Mouse (Mus musculus): ENCODE results near the gene Fam89b.

The Fam89b gene

DNA sequence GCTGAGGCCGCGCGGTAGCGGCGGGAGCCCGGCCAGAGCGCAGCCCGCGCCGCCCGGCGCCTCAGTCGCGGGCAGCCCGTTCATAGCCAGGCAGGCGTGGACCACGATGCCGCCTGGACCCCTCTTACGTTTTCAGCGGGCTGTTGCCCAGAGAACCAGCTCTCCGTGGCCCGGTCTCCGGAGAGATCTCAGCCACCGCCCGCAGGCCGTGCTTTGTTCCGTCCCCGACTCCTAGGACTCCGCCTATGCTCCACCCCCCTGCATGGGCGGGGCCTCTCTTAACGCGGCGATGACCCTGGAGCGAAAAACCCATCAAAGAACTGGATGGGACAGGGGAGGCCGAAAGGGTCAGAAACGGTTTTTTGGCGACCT, at the start of gene Fam89b:
TSS of gene Fam89b (minus strand) at position 210 of the 372 bp plus-strand sequence.
- DNase-seq (ENCODE audit: extremely low spot score): peak; percentile 89

DNA sequence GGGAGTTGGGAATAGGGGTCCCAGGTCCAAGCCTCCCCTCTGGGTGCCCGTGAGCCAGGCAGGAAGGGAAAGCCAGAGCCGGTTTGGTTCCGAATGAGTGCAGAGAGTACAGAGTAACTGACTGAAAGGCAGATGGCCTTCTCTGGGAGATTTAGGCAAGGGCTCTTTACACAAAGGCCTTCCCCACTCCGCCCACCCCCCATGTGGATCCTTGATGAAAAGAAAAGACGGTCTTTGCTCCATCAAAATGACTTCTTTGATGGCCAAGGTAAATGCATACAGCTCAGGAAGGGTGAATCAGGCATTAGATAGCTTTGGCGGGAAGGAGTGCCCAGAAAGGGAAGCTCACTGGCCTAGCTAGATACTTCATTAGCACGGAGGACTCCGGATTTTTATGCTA, 48.9 kb upstream of the Fam89b start:
- no peak for DNase-seq (ENCODE audit: extremely low spot score)

DNA sequence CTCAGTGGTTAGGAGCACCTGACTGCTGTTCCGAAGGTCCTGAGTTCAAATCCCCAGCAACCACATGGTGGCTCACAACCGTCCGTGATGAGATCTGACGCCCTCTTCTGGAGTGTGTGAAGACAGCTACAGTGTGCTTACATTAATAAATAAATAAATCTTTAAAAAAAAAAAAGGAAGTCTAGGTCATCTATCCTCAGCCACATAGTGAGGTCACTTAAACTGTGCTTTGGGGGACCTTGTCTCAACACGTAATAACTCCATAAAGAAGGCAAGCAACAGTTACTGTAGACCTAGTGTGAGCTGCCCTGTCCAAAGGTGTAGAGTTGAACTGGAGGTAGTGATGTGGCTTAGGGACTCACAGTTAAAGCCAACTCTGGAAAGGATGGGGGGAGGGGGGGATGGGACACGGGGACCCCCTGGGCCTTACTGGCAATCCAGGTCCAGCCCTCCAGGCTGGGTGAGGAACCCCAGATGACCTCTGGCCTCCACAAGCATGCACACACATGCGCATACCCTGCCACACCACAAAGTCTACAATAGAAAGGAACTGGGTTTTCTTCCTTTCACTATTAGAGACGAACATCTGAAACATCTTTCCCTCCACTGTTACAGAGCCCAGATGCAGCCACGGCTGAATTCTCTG, 48.1 kb upstream of the Fam89b start:
- no peak for DNase-seq (ENCODE audit: extremely low spot score)

DNA sequence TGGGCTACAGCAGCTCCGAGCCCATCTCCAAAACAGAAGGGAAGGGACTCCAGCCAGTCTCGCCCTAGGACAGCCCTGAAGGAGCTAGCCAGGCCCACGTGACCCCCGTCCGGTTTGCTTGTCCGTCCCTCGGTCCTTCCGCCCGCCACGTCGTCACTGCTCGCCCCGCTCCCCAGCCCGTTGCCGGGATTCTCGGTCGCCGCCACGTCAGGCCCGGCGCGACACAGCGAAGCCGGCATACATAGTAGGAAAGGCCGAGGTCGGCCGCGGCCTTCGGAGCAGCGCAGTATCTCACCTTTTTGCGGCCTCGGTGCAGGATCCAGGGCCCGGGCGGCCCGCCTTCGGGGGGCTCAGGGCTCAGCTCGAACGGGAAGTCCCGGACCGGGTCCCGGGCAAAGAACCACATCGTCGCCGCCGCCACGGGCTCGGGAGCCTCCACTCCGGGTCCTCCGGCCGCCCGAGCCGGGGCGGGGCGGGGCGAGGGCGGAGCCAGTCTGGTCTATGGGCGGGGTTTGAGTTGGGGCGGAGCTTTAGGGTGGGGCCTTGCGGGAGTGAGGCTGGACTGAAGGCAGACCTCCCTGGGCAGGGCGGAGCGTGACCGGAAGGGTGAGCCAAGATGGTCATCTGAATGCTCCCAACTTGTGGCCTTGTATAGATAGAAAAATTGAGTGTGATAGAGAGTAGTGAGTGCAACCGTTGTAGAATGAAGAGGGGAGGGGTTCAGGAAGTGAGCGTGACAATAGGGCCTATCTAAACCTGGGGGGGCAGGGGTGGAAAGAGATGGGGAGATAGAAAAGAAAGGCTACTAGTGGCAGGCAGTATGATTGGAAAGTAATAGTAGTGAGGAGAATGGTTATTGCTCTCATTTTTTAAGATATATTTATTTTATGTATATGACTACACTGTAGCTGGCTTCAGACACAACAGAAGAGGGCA, 41.7 kb upstream of the Fam89b start, which contains the start of gene Scyl1:
TSS of gene Scyl1 (minus strand) at position 495 of the 936 bp plus-strand sequence.
- peak; percentile 99 for DNase-seq (ENCODE audit: extremely low spot score)

DNA sequence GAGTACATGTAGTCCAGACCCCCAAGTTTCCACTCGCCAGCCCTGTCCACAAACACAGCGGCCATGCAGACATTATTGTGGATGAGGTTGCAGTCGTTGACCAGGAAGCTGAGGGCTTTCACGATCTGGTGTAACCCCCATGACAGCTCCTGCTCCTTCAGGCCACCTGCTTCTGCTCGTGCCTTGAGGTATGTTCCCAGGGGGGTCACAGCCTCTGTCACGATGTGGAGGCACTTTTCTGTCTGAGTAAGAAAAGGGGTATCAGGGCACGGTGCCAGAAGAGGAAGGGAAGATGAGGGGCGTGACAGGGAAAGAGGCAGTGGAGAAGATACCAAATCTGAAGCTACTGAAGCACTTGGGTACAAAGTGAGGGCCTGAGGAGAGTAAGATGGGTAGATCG, 40.9 kb upstream of the Fam89b start:
- no peak for DNase-seq (ENCODE audit: extremely low spot score)

DNA sequence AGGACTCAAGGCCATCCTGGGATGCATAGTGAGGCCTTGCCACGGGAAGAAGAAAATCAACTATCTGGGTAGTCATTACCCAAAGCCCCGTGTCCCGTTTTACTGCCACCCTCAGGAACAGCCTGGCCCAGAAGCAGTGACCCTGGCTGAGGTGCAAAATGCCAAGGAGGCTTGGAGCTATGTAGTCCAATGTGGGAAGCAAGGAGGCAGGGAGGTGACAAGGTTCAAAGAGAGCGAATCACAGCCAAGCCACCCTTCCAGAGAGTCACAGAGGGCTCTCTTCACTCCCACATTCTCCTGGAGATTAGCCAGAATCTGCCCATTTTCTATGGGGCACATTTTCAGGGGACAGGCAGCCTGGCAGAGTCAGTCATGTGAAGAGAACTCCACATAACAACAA, 37.8 kb upstream of the Fam89b start:
- DNase-seq (ENCODE audit: extremely low spot score): no peak

DNA sequence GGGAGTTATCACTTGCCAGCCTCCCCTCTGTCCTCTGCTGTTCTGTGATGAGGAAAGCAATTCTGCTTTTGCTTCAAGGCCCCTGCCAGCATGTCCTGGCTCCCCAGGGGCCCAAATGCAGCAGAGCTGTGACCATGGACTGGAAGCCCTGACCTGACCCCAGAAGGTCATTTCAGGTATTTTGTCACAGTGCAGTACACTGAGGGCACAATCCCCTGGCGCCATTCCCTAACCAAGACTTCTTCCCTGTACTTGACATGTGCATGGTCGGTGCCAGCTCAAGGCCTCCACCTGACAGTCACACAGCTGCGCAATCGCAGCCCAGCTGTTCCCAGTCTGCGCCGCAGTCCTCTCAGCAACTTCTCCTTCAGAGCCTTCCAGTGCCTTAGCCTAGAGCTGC, 33.7 kb upstream of the Fam89b start:
- DNase-seq (ENCODE audit: extremely low spot score): no peak

DNA sequence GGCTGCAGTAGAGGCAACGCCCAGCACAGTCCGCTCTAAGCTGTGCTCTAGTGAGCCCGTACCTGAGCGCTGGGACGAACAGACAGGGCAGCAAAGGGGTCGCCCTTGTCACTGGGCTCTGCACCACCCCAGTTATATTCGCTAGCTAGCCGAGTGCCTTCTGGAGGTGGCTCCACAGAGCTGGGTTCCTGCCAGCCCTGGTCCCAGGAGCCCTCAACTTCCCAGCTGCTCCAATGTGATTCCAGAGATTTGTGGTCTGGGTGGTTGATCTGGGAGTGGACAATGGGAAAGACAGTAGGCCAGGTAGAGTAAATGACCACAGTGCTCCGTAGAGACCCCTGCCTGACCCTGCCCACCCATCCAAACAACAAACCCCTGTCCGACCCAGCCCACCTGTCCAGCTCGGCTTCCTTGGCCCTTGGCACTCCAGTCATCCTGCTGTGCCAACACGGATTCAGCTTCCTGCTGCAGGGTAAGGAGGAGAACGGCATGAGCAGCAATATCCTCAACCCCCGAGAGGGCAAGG, 29.5 kb upstream of the Fam89b start:
- no peak for DNase-seq (ENCODE audit: extremely low spot score)

DNA sequence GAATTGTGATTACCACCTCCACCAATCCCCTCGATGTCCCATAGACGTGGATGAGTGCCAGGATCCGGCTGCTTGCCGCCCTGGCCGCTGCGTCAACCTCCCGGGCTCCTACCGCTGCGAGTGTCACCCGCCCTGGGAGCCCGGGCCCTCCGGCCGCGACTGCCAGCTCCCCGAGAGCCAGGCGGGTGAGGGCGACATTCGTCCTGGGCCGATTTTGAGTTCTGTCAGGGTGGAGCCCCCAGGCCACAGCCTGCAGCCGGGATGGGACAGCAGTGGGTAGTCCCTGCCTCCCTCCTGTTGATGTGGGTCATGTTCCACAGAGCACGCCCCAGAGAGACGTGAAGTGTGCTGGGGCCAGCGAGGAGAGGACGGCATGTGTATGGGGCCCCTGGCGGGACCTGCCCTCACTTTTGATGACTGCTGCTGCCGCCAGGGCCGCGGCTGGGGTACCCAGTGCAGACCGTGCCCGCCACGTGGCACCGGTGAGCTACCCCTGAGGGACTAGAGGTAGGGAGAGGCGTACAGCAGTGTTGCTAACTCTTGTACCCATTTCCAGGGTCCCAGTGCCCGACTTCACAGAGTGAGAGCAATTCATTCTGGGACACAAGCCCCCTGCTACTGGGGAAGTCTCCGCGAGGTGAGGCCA, 27.7 kb upstream of the Fam89b start:
- peak; percentile 23 for DNase-seq (ENCODE audit: extremely low spot score)

DNA sequence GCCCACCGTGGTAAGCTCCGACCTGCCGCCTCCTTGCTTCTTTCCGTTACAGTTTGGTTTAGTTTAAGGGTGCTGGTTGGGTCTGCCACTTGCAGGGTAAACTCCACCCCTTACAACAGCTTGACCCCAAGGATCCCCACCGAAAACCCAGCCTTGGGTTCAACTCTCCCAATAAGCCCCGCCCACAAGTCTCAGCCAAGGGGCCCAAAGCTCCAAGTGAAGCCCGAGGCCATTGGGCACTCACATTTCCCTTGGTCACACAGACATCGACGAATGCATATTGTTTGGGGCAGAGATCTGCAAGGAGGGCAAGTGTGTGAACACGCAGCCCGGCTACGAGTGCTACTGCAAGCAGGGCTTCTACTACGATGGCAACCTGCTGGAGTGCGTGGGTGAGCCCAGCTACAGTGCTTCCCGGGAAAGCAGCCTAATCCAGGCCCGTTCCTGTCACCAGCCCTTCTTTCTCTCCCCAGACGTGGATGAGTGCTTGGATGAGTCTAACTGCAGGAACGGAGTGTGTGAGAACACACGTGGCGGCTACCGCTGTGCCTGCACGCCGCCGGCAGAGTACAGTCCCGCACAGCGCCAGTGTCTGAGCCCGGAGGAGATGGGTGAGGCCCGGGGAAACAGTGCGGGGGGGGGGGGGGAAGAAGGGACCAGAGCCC, 27.0 kb upstream of the Fam89b start:
- peak; percentile 33 for DNase-seq (ENCODE audit: extremely low spot score)

DNA sequence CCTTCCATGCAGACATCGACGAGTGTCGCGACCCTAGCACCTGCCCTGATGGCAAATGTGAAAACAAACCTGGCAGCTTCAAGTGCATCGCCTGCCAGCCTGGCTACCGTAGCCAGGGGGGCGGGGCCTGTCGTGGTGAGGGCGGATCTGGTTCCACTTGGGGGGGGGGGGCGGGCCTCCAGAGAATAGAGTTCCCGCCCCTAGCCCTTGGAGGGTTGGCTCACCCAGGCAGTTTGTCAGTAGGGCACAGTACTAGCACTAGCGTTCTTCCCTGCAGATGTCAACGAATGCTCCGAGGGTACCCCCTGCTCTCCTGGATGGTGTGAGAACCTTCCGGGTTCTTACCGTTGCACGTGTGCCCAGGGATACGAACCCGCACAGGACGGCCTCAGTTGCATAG, 22.3 kb upstream of the Fam89b start:
- DNase-seq (ENCODE audit: extremely low spot score): peak; percentile 30

DNA sequence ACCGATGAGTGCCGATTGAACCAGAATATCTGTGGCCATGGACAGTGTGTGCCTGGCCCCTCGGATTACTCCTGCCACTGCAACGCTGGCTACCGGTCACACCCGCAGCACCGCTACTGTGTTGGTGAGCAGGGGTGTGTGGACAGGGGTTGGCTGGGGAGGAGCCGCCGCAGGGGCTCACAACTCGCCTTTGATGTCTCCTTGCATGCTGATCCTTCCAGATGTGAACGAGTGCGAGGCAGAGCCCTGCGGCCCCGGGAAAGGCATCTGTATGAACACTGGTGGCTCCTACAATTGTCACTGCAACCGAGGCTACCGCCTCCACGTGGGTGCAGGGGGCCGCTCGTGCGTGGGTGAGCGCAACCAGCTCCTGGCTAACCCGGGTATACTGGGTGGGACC, 21.5 kb upstream of the Fam89b start:
- DNase-seq (ENCODE audit: extremely low spot score): no peak

DNA sequence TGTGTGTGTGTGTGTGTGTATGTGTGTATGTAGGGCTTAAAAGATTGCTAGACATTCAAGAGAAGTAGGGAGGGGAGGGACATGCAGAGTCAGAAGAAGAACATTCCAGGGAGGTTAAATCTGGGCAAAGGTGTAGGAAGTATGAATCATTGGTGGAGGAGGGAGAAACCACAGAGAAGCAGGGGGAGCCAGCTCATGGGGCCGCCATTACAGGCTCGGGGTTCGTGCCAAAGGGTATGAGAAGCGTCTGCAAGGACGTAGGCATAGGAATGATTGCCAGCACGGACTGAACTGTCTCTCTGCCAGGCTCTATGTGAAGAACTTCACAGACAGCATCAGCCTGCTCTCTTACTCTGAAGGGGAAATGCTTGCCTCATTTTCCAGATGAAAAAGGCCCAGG, 20.0 kb upstream of the Fam89b start:
- DNase-seq (ENCODE audit: extremely low spot score): no peak

DNA sequence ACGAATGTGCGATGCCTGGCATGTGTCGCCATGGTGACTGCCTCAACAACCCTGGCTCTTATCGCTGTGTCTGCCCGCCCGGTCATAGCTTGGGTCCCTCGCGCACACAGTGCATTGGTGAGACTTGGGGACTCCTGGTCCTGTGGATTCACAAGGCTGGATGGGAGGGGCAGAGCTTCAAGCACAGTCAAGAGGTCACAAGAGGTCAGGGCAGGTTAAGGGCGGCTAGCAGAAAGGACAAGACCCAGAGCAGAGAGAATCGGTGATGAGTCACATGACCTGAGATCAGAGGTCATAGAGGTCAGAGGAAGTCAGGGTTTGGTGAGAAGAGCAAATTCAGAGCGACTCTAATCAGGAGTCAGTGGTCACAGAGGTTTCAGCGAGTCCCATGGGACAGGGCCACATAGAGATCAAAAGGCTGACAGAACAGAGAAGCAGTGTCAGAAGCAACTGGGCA, 17.5 kb upstream of the Fam89b start:
- DNase-seq (ENCODE audit: extremely low spot score): peak; percentile 65

DNA sequence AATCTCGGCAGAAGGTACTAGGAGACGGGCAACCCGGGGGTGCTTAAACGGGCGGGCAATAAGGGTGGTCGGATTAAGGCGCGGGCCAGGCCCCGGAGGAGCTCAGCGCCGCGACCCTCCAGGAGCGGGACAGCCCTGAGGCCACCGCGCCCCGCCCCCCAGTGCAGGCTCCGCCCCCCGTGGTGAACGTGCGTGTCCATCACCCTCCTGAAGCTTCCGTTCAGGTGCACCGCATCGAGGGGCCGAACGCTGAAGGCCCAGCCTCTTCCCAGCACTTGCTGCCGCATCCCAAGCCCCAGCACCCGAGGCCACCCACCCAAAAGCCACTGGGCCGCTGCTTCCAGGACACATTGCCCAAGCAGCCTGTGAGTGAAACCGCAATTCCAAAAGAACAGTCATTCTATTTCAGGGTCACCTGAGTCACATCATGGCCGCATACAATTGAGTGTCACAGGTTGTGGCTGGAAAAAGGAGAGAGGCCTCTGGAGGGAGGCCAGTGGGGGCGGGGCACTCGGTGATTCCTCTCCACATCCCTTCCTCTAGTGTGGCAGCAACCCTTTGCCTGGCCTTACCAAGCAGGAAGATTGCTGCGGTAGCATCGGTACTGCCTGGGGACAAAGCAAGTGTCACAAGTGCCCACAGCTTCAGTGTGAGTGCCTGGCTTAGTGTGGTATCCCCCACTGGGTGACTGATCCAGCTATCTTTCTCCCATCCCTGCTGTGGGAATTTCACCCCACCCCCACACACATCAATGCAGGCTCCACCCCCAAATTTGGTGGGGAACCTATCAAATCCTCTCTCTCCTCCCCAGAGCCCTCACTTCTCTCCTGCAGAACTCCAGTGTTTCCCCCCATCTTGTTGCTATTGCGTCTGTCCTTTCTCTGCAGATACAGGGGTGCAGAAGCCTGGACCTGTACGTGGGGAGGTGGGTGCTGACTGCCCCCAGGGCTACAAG, 16.6 kb upstream of the Fam89b start:
- DNase-seq (ENCODE audit: extremely low spot score): no peak

DNA sequence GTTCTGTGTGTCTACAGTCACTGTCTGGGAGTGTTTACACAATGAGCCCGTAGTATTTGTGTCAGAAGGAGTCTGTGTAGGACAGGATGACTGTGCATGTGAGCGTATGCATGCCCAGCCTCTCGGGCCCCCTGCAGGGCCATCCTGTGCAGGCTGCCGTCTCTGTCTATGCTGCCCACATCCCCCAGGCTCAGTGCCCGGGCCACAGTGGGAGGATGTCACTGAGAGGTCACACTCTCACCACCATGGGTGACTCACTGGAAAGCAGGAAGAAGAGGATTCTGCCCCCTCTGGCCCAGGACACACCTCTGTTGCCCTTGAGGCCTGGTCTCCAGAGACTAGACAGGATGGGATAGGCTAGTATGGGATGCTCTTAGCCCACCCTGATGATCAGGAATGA, 14.1 kb upstream of the Fam89b start:
- DNase-seq (ENCODE audit: extremely low spot score): no peak

DNA sequence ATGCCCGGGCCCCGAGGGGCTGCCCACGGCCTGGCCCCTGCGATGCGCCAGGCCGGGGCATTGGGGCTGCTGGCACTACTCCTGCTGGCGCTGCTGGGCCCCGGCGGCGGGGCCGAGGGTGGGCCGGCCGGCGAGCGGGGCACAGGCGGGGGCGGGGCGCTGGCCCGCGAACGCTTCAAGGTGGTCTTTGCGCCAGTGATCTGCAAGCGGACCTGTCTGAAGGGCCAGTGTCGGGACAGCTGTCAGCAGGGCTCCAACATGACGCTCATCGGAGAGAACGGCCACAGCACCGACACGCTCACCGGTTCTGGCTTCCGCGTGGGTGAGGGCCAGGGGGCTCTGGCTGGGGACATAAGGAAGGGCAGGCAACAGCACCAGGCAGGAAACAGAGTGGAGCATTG, 12.8 kb upstream of the Fam89b start:
- peak; percentile 57 for DNase-seq (ENCODE audit: extremely low spot score)

DNA sequence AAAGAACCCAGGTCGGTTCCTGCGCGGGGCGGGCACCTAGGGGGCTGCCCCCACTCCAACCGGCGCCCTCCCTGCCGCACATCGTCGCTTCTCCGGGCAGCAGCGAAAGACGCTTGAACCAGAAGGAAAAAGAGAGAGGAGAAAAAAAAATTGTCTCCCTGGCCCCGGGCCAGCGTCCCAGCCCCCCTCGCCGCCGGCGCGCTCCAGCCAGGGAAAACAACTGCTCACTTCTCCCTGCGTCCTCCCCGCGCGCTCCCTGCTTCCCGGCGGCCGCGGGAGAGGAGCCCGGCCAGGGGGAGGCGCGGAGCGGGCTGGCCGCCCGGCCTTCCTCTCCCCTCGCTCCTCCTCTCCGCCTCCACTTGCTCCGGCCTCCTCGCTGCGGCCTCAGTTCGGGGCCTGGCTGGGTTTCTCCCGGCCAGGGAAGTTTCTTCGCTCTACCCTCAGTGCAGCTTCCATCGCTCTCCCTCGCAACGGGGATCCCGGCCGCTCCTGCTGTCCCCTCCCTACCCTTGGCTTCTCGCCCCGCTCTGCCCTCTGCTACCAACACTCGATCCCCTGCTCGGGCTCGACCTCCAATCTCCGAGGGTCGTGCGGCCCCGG, 12.3 kb upstream of the Fam89b start:
- DNase-seq (ENCODE audit: extremely low spot score): peak; percentile 66

DNA sequence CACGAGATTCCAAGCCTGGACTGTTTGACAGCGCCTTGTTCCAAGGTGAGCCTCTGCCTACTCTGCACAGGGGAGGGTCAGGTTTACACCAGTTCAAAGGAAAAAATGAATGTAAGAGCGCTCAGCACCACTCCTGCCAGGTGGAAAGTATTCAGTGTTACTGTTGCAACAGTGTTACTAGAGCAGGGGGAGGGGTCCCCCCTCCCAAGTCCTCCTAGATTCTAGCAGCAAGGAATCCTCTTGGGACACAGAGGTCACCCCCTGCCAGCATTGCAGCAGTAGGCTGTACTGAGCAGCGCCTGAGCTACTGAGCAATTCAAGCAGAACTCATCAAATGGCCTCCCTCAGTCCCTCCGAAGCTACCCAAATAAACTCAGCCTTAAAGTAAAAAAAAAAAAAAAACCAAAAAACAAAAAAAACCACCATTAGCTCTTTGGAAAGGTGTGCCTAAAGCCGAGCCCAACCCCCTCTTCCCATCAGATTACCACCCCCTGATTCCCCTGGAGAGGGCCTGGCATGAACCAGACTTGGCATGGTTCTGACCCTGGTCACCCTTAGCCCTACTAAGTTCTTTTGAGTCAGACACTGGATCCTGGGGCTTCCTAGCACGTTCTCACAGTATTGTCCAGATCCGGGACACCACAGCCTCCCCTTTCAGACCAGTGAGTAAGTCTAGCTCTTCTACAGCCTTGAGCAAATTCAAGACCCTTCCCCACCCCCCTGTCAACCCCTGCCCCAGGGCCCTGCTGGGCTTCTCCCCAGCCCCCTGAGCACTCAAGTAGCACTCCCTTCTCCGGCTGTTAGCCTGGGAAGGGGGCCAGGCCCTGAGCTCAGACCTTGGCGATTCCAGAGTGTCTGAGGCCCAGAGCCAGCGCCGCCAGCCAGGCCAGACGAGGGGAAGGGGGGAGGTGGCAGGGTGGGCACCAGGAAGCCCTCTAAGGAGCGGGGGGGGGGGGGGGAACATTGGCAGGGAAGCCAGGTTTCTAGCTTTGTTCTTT, 11.2 kb upstream of the Fam89b start, which contains the start of gene Ltbp3:
TSS of gene Ltbp3 (plus strand) at position 585 of the 998 bp plus-strand sequence.
- no peak for DNase-seq (ENCODE audit: extremely low spot score)
